Mouse (Mus musculus) heart, adult 2 months (tissue): ENCODE data around the gene Pigq.

Experiments
- CTCF ChIP-seq: fragments of 200-600 bp; IDR thresholded peaks from 2 replicates; pipeline ENCODE4 v1.8.1; 2022; ENCODE audit warnings: antibody characterized with exemption, mild to moderate bottlenecking, moderate library complexity
- POLR2A ChIP-seq: fragments of 200-500 bp; IDR thresholded peaks from 2 replicates; pipeline ENCODE4 v1.6.1; 2011; ENCODE audit warnings: mild to moderate bottlenecking, low read depth, low read length, control low read depth; ENCODE audit not compliant: insufficient read depth

DNA sequence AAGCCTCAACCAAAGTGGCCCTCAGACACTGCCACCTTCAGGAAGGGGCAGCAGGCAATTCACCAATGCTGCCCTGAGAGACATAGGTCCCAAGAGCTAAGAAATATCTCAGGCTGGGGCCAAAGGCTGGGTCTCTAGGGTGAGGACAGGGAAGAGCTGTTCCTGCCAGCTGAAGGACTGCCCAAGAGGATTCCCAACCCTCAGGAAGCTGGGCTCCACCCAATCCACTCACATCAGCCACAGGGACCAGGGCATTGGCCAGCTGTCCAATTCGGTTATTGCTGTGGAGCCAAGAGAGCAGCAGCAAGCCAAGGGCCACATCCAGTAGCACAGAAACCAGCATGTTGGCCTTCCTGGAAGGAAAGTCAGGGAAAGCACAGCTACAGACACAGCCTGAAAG, 10.2 kb downstream of the Pigq start:
- TF ChIP-seq CTCF = no peak
- no peak for TF ChIP-seq POLR2A
